Mouse (Mus musculus): Measurements from ENCODE around the gene Prkn. TPM values are rescaled to one million over a fixed set of nuclear protein-coding genes. Genes with fewer than 3 reads are reported as not detected.

Gene Prkn
- total RNA-seq, 2 experiments from 2014 or later: 12.2 to 12.9 TPM

GRCm38 (mm10) chr17:11402225-11402875 lies 562.2 kb downstream of the Prkn start:
- no peak for DNase-seq

DNA sequence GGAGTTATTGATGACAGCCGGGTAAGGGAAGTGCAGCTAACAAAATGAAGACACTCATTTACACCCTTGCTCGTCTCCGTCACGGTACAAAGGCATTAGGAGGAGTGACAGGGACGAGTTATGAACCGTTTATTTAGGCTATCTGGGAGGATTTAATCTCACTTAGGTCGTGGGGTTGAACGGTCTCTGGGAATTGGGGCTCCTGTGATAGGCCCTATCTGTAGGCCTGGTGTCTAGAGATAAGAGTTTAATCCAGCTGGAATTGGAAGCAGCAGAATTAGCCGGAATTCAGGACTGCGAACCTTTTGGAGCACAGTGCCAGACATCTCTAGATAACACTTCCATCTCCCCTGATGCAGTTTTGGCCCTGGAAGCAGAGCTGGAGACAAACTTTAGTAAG lies 571.2 kb downstream of the Prkn start:
- no peak for DNase-seq

DNA sequence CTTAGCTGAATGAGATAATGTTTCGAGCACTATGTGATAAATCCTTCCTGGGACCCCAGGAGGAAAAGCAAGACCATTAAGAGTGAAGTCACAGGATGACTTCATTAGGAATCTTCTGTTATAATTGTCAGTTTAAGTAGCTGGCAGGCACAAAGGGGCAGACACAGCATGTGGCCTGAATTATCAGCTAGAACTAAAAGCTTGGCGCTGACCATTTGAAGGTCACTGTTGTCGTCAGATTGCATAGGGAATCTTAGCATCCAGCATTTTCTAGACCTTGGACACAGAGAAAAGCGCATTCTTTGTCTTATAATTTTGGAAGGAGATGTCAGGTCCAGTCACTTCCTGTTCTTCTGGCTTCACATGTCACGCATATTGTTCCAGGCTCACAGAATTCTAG lies 573.5 kb downstream of the Prkn start:
- no peak for DNase-seq

GRCm38 (mm10) chr17:11414288-11414687 lies 574.1 kb downstream of the Prkn start:
- no peak for DNase-seq

GRCm38 (mm10) chr17:11417150-11417549 lies 577.0 kb downstream of the Prkn start:
- no peak for DNase-seq

- DNase-seq: no peak
Observed at GRCm38 (mm10) chr17:11419484-11419883, 579.3 kb downstream of the Prkn start.

GRCm38 (mm10) chr17:11420839-11421238 lies 580.7 kb downstream of the Prkn start:
- DNase-seq: no peak

- no peak for DNase-seq
Observed at GRCm38 (mm10) chr17:11421264-11421940, 581.2 kb downstream of the Prkn start.

- DNase-seq: no peak
Observed at GRCm38 (mm10) chr17:11431323-11431722, 591.1 kb downstream of the Prkn start.

- no peak for DNase-seq
Observed at GRCm38 (mm10) chr17:11432593-11432992, 592.4 kb downstream of the Prkn start.

DNA sequence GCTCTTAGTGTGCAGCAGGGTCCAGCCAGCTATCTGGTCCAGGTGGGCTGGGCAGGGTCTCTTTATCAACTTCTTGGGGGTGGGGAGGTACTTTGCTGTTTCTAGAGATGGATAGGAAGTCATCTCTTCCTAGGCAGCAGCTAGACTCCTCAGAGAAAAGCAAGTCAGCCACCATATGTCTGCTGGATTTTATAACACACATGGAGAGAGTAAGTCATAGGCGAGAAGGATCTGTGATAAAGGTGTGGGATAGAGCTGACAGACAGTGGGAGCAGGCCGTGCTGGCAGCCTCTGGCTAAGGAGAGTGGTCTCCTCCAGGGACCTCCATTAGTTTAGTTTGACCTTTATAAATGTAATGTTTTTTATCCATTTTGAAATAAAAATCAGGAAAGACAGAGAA lies 622.5 kb downstream of the Prkn start:
- DNase-seq: no peak

- no peak for DNase-seq
Observed at GRCm38 (mm10) chr17:11466095-11466494, 625.9 kb downstream of the Prkn start.

DNA sequence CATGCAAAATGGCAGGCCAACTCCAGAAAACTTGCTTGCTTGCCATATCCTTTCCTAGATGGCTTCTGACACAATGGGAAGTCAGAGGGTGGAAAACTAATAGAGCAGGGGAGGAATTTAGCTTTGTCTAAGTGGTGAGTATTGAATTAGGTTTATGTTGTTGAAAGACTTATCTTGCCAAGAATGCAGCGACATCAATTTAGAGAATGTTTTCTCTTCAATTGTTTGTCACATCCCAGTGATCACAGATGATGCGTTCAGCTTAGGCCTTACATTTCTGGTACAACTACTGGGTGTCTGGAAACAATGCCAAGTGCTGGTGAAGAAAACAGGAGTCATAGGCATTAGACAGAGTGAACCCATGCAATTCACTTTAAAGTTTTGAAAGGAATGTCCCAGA lies 628.4 kb downstream of the Prkn start:
- DNase-seq: no peak

- no peak for DNase-seq
Observed at GRCm38 (mm10) chr17:11483032-11483431, 642.8 kb downstream of the Prkn start.

GRCm38 (mm10) chr17:11490051-11490450 lies 649.9 kb downstream of the Prkn start:
- no peak for DNase-seq

GRCm38 (mm10) chr17:11502556-11502955 lies 662.4 kb downstream of the Prkn start:
- no peak for DNase-seq

GRCm38 (mm10) chr17:11504496-11504895 lies 664.3 kb downstream of the Prkn start:
- DNase-seq: no peak

GRCm38 (mm10) chr17:11507082-11507481 lies 666.9 kb downstream of the Prkn start:
- no peak for DNase-seq

GRCm38 (mm10) chr17:11510081-11510480 lies 669.9 kb downstream of the Prkn start:
- no peak for DNase-seq

- no peak for DNase-seq
Observed at GRCm38 (mm10) chr17:11514032-11514761, 674.0 kb downstream of the Prkn start.

- no peak for DNase-seq
Observed at GRCm38 (mm10) chr17:11515619-11516018, 675.4 kb downstream of the Prkn start.

- DNase-seq: no peak
Observed at GRCm38 (mm10) chr17:11516165-11516564, 676.0 kb downstream of the Prkn start.

DNA sequence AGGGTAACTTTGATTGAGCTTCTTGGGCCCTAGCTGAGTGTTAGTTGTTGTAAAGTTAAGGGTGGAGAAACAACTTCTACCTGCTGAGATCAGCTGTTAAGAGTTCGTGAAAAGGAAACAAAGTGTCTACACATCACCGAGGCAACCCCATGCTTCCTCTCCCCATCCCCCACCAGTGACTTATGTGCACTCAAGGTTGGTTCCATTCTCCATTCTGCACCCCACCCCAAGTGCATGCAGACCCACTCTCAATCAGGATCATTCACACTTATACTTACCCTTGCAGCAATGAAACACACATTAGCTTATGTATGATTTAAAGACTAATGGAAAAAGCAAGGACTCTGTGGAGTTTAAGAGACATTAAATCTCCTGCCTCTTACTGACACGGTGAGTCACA lies 691.9 kb downstream of the Prkn start:
- no peak for DNase-seq

Measured in gastrocnemius, postnatal 25 days (tissue).